Mouse (Mus musculus): ENCODE measurements around the gene Srsf9. TPM values are rescaled to one million over a fixed set of nuclear protein-coding genes. Genes with fewer than 3 reads are reported as not detected.
"Not testable (repeated sequence)": the region's sequence is repeated elsewhere in the genome, so short reads cannot be mapped to it uniquely, and the experiment has no call there.

Gene Srsf9
- total RNA-seq (2017), result 51.2 and 55.9 TPM in 2 replicates

DNA sequence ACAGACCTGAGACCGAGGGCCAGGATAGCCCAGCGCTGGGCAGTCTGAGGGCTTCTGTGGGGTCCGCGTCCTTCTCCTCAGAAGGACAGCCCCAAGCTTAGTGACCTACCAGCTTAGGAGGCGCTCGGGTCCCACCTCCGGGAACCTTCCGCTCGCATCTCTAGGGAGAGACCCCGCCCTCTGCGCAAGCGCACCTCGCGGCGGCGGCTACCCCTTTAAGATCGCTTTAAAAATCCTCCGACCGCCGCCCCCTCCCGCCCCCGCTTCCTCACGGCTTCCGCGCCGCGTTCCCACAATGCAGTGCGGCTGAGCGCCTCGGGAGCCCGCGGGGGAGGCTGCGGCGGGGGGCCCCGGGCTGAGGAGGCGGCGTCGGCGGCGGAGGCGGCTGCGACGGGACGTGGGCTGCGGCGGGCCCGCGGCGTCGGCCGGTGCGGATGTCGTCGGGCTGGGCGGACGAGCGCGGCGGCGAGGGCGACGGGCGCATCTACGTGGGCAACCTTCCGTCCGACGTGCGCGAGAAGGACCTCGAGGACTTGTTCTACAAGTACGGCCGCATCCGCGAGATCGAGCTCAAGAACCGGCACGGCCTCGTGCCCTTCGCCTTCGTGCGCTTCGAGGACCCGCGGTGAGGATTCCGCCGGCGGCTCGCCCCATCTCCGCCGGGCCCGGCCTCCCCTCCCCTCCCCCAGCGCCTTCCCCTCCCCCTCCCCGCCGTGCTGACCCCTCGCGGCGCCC, at the start of gene Srsf9:
TSS of gene Srsf9 (plus strand) at position 303 of the 735 bp plus-strand sequence.
- ATAC-seq (ENCODE audit: extremely low read depth, insufficient number of reproducible peaks, low FRiP score, poor library complexity, severe bottlenecking), result peak; percentile 82

GRCm38 (mm10) chr5:115278053-115278452, 48.9 kb upstream of the Srsf9 start:
- ATAC-seq (ENCODE audit: extremely low read depth, insufficient number of reproducible peaks, low FRiP score, poor library complexity, severe bottlenecking), result no peak

DNA sequence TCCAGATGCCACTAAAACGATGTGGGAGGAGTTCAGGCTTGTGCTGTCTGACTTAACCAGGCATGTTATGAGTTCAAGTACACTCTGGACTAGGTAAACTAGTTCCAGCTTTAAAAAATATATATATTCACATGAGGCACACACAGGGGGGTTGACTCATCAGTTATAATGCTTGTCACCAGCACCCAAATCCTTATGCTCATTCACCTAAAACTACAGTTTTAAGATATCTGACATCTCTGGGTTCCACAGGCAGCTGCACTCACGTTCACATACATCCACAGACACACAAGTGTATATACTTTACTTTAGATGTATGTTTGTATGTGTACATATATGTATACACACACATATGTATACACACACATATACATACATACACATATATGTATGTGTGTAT, 48.2 kb upstream of the Srsf9 start:
- no peak for ATAC-seq (ENCODE audit: extremely low read depth, insufficient number of reproducible peaks, low FRiP score, poor library complexity, severe bottlenecking)

GRCm38 (mm10) chr5:115279226-115280049, 47.5 kb upstream of the Srsf9 start, which contains the start of gene Coq5:
Gene Coq5, plus strand, starts transcription at chr5:115279666.
- ATAC-seq (ENCODE audit: extremely low read depth, insufficient number of reproducible peaks, low FRiP score, poor library complexity, severe bottlenecking), result peak; percentile 86

DNA sequence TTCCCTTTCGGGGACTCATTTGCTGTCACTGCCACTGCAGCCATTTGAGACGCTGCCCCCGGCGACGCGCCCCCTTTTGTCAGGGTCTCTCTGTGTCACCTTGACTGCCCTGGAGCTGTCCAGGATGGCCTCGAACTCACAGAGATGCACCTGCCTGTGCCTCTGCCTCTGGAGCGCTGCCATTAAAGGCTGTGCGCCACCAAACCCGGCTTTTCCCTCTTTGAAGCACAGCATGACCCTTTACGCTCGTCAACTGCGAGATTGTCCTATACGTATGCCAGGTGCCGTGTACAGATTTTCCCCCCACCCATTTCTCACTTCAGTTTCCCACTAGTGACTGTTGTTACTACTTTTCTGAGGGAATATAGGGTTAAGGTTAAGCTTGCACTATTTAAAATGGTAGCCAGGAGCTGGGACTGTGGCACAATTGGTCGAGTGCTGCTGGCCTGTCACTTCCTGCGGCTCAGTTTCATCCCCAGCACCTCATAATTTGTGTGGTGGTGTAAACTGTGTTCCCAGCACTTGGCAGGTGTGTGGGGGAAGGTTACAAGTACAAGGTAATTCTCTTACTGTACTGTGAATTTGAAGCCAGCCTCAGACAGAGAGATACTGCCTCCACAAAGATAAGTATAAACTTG, 46.8 kb upstream of the Srsf9 start:
- no peak for ATAC-seq (ENCODE audit: extremely low read depth, insufficient number of reproducible peaks, low FRiP score, poor library complexity, severe bottlenecking)

DNA sequence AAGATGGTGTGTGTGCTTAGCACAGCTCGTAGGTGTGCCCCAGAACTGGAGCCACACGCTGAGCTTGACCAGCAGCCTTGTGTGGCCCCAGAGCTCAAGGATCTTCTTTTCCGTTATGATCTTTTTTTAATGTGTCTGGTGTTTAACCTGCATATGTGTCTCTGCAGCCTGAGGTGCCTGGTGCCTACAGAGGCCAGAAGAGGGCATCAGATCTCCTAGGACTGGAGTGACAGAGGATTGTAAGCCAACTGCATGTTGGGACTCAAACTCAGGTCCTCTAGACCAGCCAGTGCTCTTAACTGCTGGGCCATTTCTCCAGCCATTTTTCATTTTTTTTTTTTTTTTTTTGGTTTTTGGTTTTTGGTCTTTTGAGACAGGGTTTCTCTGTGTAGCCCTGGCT, 42.2 kb upstream of the Srsf9 start:
- 0 out of 2 replicates have a peak, but pooled peaks have one; percentile 36 for ATAC-seq (ENCODE audit: extremely low read depth, insufficient number of reproducible peaks, low FRiP score, poor library complexity, severe bottlenecking)

- ATAC-seq (ENCODE audit: extremely low read depth, insufficient number of reproducible peaks, low FRiP score, poor library complexity, severe bottlenecking), result no peak
Observed at GRCm38 (mm10) chr5:115294173-115294572, 32.8 kb upstream of the Srsf9 start.

DNA sequence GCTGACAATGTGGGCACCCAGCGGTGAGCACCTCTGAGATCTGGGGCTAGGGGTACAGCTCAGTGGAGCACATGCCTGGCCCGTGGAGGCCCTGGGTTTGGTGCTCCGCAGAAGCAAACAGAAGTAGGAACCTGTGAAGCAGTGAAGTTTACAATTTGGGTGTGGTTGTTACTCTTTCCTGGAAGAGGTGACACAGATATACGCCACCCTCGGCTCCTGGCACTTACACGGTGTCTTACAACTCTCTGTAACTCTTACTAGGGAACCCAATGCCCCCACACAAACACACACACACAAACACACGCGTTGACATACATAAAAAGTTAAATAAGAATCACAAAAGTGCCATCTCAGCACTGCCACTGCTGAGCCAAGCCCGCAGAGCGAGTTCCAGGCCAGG, 30.6 kb upstream of the Srsf9 start:
- no peak for ATAC-seq (ENCODE audit: extremely low read depth, insufficient number of reproducible peaks, low FRiP score, poor library complexity, severe bottlenecking)

GRCm38 (mm10) chr5:115300035-115300744, 26.8 kb upstream of the Srsf9 start:
- ATAC-seq (ENCODE audit: extremely low read depth, insufficient number of reproducible peaks, low FRiP score, poor library complexity, severe bottlenecking), result peak; percentile 8; the same call in 1 of the 2 replicates

DNA sequence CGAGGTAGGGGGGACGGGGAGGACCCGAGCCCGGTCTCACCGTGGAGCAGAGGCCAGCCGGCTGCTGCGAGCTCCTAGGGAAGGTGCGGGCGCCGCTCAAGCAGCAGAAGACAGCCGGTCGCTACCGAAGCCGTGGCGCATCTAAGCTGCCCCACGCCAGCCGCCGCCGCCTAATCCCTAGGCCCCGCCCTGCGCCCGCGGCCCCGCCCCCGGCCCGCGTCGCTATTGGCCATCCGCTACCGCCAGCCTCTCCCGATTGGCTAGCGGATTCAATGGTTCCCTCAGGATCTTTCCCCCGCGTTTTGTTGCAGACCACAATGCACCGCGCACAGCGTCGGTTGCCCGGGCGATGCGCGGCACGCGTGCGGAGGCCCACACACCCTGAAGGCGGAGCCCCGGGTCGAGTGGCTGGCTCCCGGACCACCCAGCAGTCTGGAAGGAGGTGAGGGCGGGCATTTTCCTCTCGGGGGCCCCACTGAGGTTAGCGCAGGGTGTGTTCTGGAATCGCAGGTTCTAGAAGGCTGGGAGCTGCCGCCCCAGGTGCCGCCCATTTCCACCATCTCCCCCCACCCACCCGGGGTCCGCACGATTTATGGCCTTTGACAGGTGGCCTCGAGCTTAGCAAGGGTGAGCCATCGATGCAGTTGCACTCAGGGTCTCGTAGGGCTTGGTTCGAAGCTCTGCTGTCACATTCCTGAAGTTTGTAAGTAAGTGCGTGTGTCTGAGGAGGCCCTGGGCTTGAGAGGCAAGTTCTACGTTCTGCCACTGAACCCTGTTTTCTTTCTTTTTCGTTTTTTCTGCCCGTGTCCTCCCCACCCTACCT, 26.0 kb upstream of the Srsf9 start, which contains the start of gene Dynll1:
TSS of gene Dynll1 (minus strand) at position 208 of the 823 bp plus-strand sequence.
- peak; percentile 95 for ATAC-seq (ENCODE audit: extremely low read depth, insufficient number of reproducible peaks, low FRiP score, poor library complexity, severe bottlenecking)

DNA sequence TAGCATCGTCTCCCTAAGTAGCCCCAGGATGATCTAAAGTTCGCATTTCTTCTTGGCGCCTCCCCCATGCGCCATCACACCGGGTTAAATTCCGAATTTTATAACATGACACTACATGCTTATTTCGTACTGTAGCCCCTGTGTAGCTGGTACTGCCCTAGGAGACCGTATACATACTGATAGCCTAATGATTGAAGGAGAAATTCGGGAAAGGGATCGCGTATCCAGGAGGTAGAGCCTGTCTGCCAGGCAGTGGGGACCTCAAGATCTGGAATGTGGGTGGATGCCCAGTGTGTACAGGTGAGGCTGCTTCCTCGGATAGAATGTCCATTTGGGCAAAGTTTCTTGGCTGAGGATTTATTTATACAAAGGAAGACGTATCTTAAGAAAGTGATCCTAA, 25.4 kb upstream of the Srsf9 start:
- no peak for ATAC-seq (ENCODE audit: extremely low read depth, insufficient number of reproducible peaks, low FRiP score, poor library complexity, severe bottlenecking)

GRCm38 (mm10) chr5:115302190-115302589, 24.8 kb upstream of the Srsf9 start:
- not testable (repeated sequence) for ATAC-seq (ENCODE audit: extremely low read depth, insufficient number of reproducible peaks, low FRiP score, poor library complexity, severe bottlenecking)

DNA sequence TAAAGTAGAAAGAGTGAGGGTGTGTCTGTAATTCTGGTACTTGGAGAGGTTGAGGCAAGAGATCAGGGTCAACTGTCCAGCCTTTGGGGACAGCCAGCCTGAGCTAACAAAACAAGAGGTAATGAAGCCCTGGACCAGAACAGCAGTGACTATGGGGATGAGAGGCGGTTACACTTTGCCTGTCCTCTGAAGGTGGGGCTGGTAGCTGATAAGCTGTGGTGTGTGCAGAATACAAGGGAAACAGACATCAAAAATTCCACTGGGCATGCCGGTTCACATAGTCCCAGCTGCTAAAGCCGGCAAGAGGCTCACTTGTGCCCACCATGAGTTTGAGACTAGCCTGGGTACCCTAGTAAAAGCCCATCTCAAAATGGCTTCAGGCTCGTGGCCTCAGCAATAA, 14.6 kb upstream of the Srsf9 start:
- ATAC-seq (ENCODE audit: extremely low read depth, insufficient number of reproducible peaks, low FRiP score, poor library complexity, severe bottlenecking), result no peak

- no peak for ATAC-seq (ENCODE audit: extremely low read depth, insufficient number of reproducible peaks, low FRiP score, poor library complexity, severe bottlenecking)
Observed at GRCm38 (mm10) chr5:115312816-115313667, 13.9 kb upstream of the Srsf9 start.

- ATAC-seq (ENCODE audit: extremely low read depth, insufficient number of reproducible peaks, low FRiP score, poor library complexity, severe bottlenecking), result no peak
Observed at GRCm38 (mm10) chr5:115313668-115313943, 13.4 kb upstream of the Srsf9 start.

GRCm38 (mm10) chr5:115316968-115317644, 9.9 kb upstream of the Srsf9 start:
- no peak for ATAC-seq (ENCODE audit: extremely low read depth, insufficient number of reproducible peaks, low FRiP score, poor library complexity, severe bottlenecking)
